Mouse (Mus musculus) retina, embryonic 14.5 days (tissue): ENCODE measurements around the gene Stap1.

Experiments
- DNase-seq: peaks from one replicate; pipeline ENCODE4 v3.0.0-alpha.2; 2015; ENCODE audit warnings: low spot score

Stap1 gene

GRCm38 (mm10) chr5:86128749-86129148 lies 57.2 kb downstream of the Stap1 start:
- DNase-seq, result no peak

- no peak for DNase-seq
Observed at GRCm38 (mm10) chr5:86129828-86130227, 58.3 kb downstream of the Stap1 start.
